Mouse (Mus musculus): ENCODE data around the gene Kctd13. TPM values are rescaled to one million over a fixed set of nuclear protein-coding genes. Genes with fewer than 3 reads are reported as not detected.

Kctd13 gene
- polyA plus RNA-seq, 2 experiments = 14.2 to 21.4 TPM

- Histone ChIP-seq H3K27me3 (ENCODE audit: control insufficient read depth, insufficient read depth, low read length) (no peaks in the 10 kb centered on the region), H3K4me1 (ENCODE audit: control insufficient read depth, insufficient read depth, low read length) (no peaks in the 10 kb centered on the region), H3K9me3 (ENCODE audit: control insufficient read depth, low read length) (no peaks in the 10 kb centered on the region), H3K36me3 (ENCODE audit: control insufficient read depth, insufficient read depth, low read length) (no peaks in the 10 kb centered on the region), H3K27ac (replicated peaks; ENCODE audit: low read depth, low read length) (no peak overlapping the region), H3K4me2 (replicated peaks; ENCODE audit: low read depth, low read length, severe bottlenecking) (no peak overlapping the region), H3K4me3 (replicated peaks; ENCODE audit: low read length) (no peak overlapping the region), H3K9ac (ENCODE audit: low read depth, low read length, severe bottlenecking) (no peak overlapping the region)
- no peak for TF ChIP-seq POLR2A (IDR thresholded peaks at IDR 0.05; ENCODE audit: borderline replicate concordance, extremely low read depth, insufficient read depth, insufficient read length)
- ATAC-seq (ENCODE audit: low FRiP score, low read depth) (no peak), DNase-seq (ENCODE audit: low spot score) (no peak)
- WGBS = 79% methylated on average over 5 of the region's 5 CpGs
These were observed 4.7 kb upstream of the Kctd13 start for GRCm38 (mm10) chr7:126923999-126924398.

GRCm38 (mm10) chr7:126926299-126926698, 2.4 kb upstream of the Kctd13 start:
- TF ChIP-seq POLR2A (IDR thresholded peaks at IDR 0.05; ENCODE audit: borderline replicate concordance, extremely low read depth, insufficient read depth, insufficient read length) = no peak
- Histone ChIP-seq H3K4me1 (ENCODE audit: control insufficient read depth, insufficient read depth, low read length) (peaks cover 9% of the 10 kb centered on the region), H3K27me3 (ENCODE audit: control insufficient read depth, insufficient read depth, low read length) (no peaks in the 10 kb centered on the region), H3K27ac (replicated peaks; ENCODE audit: low read depth, low read length) (no peak overlapping the region), H3K4me2 (replicated peaks; ENCODE audit: low read depth, low read length, severe bottlenecking) (no peak overlapping the region), H3K36me3 (ENCODE audit: control insufficient read depth, insufficient read depth, low read length) (peaks cover 7% of the 10 kb centered on the region), H3K9me3 (ENCODE audit: control insufficient read depth, low read length) (no peaks in the 10 kb centered on the region), H3K4me3 (replicated peaks; ENCODE audit: low read length) (no peak overlapping the region), H3K9ac (ENCODE audit: low read depth, low read length, severe bottlenecking) (no peak overlapping the region)
- ATAC-seq (ENCODE audit: low FRiP score, low read depth) = no peak
- 18% methylated on average over 3 of the region's 3 CpGs for WGBS
- DNase-seq (ENCODE audit: low spot score) = no peak

GRCm38 (mm10) chr7:126929046-126929445, 367 bp downstream of the Kctd13 start:
- peaks cover 13% of the 10 kb centered on the region for H3K36me3 ChIP-seq (ENCODE audit: control insufficient read depth, insufficient read depth, low read length)
- H3K9me3 ChIP-seq (ENCODE audit: control insufficient read depth, low read length) = no peaks in the 10 kb centered on the region
- DNase-seq (ENCODE audit: low spot score) (no peak), ATAC-seq (ENCODE audit: low FRiP score, low read depth) (peak; percentile 70)
- peak overlapping the region; percentile 81 for H3K9ac ChIP-seq (ENCODE audit: low read depth, low read length, severe bottlenecking)
- under 1% methylated on average over 11 of the region's 27 CpGs for WGBS
- no peak for TF ChIP-seq POLR2A (IDR thresholded peaks at IDR 0.05; ENCODE audit: borderline replicate concordance, extremely low read depth, insufficient read depth, insufficient read length)
- H3K27ac ChIP-seq (replicated peaks; ENCODE audit: low read depth, low read length) = peak overlapping the region; percentile 68; the same call in 1 of the 2 replicates
- H3K27me3 ChIP-seq (ENCODE audit: control insufficient read depth, insufficient read depth, low read length) = no peaks in the 10 kb centered on the region
- H3K4me2 ChIP-seq (replicated peaks; ENCODE audit: low read depth, low read length, severe bottlenecking) = peak overlapping the region; percentile 91
- H3K4me1 ChIP-seq (ENCODE audit: control insufficient read depth, insufficient read depth, low read length) = peaks cover 9% of the 10 kb centered on the region
- H3K4me3 ChIP-seq (replicated peaks; ENCODE audit: low read length) = peak overlapping the region; percentile 85

GRCm38 (mm10) chr7:126932652-126933051, 4.0 kb downstream of the Kctd13 start:
- Histone ChIP-seq H3K36me3 (ENCODE audit: control insufficient read depth, insufficient read depth, low read length) (peaks cover 28% of the 10 kb centered on the region), H3K27me3 (ENCODE audit: control insufficient read depth, insufficient read depth, low read length) (no peaks in the 10 kb centered on the region), H3K9me3 (ENCODE audit: control insufficient read depth, low read length) (no peaks in the 10 kb centered on the region), H3K4me3 (replicated peaks; ENCODE audit: low read length) (no peak overlapping the region), H3K27ac (replicated peaks; ENCODE audit: low read depth, low read length) (no peak overlapping the region), H3K9ac (ENCODE audit: low read depth, low read length, severe bottlenecking) (no peak overlapping the region), H3K4me2 (replicated peaks; ENCODE audit: low read depth, low read length, severe bottlenecking) (no peak overlapping the region), H3K4me1 (ENCODE audit: control insufficient read depth, insufficient read depth, low read length) (peaks cover 9% of the 10 kb centered on the region)
- 83% methylated on average over 2 of the region's 2 CpGs for WGBS
- TF ChIP-seq POLR2A (IDR thresholded peaks at IDR 0.05; ENCODE audit: borderline replicate concordance, extremely low read depth, insufficient read depth, insufficient read length) = no peak
- no peak for DNase-seq (ENCODE audit: low spot score)
- ATAC-seq (ENCODE audit: low FRiP score, low read depth) = no peak

- Histone ChIP-seq H3K27me3 (ENCODE audit: control insufficient read depth, insufficient read depth, low read length) (no peaks in the 10 kb centered on the region), H3K4me3 (replicated peaks; ENCODE audit: low read length) (no peak overlapping the region), H3K36me3 (ENCODE audit: control insufficient read depth, insufficient read depth, low read length) (peaks cover 31% of the 10 kb centered on the region), H3K4me1 (ENCODE audit: control insufficient read depth, insufficient read depth, low read length) (no peaks in the 10 kb centered on the region), H3K9me3 (ENCODE audit: control insufficient read depth, low read length) (no peaks in the 10 kb centered on the region), H3K9ac (ENCODE audit: low read depth, low read length, severe bottlenecking) (no peak overlapping the region), H3K27ac (replicated peaks; ENCODE audit: low read depth, low read length) (no peak overlapping the region), H3K4me2 (replicated peaks; ENCODE audit: low read depth, low read length, severe bottlenecking) (no peak overlapping the region)
- ATAC-seq (ENCODE audit: low FRiP score, low read depth) (no peak), DNase-seq (ENCODE audit: low spot score) (no peak)
- no peak for TF ChIP-seq POLR2A (IDR thresholded peaks at IDR 0.05; ENCODE audit: borderline replicate concordance, extremely low read depth, insufficient read depth, insufficient read length)
- WGBS = 45% methylated on average over 6 of the region's 6 CpGs
These were observed 12.5 kb downstream of the Kctd13 start for GRCm38 (mm10) chr7:126941171-126941570.

- TF ChIP-seq POLR2A (IDR thresholded peaks at IDR 0.05; ENCODE audit: borderline replicate concordance, extremely low read depth, insufficient read depth, insufficient read length) = no peak
- no peak overlapping the region for H3K27ac ChIP-seq (replicated peaks; ENCODE audit: low read depth, low read length)
- 79% methylated on average over 5 of the region's 5 CpGs for WGBS
- no peak overlapping the region for H3K9ac ChIP-seq (ENCODE audit: low read depth, low read length, severe bottlenecking)
- H3K9me3 ChIP-seq (ENCODE audit: control insufficient read depth, low read length) = no peaks in the 10 kb centered on the region
- H3K4me3 ChIP-seq (replicated peaks; ENCODE audit: low read length) = no peak overlapping the region
- no peak for ATAC-seq (ENCODE audit: low FRiP score, low read depth)
- DNase-seq (ENCODE audit: low spot score) = no peak
- H3K4me2 ChIP-seq (replicated peaks; ENCODE audit: low read depth, low read length, severe bottlenecking) = no peak overlapping the region
- no peaks in the 10 kb centered on the region for H3K4me1 ChIP-seq (ENCODE audit: control insufficient read depth, insufficient read depth, low read length)
- no peaks in the 10 kb centered on the region for H3K27me3 ChIP-seq (ENCODE audit: control insufficient read depth, insufficient read depth, low read length)
- H3K36me3 ChIP-seq (ENCODE audit: control insufficient read depth, insufficient read depth, low read length) = peaks cover 26% of the 10 kb centered on the region
These were observed 13.1 kb downstream of the Kctd13 start for GRCm38 (mm10) chr7:126941801-126942200.
